Mouse (Mus musculus) kidney, adult 11 months (tissue): ENCODE results near the gene Samd4b.
A peak's percentile ranks its signal among the peaks of the same experiment; 100 is the strongest.

Source experiments
- DNase-seq: peaks from one replicate; pipeline ENCODE4 v3.0.0; 2022

The Samd4b gene

DNA sequence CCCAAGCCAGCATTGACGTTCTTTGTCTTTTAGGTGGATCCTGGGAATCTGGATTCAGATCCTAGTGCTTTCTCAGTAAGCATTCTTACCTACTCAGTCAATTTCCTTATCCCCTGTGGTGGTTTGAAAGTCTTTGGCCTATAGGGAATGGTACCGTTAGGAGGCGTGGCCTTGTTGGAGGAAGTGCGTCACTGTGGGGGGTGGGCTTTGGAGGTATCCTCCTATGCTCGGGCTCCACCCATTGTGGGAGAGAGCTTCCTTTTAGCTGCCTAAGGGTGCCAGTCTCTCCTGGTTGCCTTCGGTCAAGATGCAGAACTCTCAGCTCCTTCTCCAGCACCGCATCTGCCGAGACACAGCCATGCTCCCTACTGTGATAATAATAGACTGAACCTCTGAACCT lies 105.6 kb downstream of the Samd4b start:
- no peak for DNase-seq

GRCm38 (mm10) chr7:28490903-28491302 lies 107.0 kb downstream of the Samd4b start:
- peak; percentile 7 for DNase-seq

- peak; percentile 75 for DNase-seq
Observed at GRCm38 (mm10) chr7:28490410-28490809, 107.5 kb downstream of the Samd4b start.

GRCm38 (mm10) chr7:28488030-28488491 lies 109.9 kb downstream of the Samd4b start:
- peak; percentile 16 for DNase-seq

DNA sequence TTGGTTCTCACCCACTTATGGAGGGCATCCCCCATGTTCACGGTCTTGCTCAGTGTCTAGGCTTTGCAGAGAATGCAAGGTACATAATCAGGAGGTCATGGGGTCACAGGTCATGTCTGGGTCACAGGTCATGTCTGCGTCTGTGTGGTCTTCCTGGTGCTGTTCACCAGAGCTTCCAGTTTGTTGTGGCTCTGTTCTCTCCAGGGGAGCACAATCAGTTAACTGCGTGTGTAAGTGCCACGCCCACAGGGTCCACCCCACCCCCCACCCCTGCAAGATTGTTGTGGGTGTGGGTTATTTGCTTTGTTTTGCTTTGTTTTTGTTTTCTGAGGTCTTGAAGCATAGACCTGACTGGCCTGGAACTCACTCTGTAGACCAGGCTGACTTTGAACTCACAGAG lies 113.8 kb downstream of the Samd4b start:
- DNase-seq = no peak

- no peak for DNase-seq
Observed at GRCm38 (mm10) chr7:28482854-28483253, 115.1 kb downstream of the Samd4b start.

DNA sequence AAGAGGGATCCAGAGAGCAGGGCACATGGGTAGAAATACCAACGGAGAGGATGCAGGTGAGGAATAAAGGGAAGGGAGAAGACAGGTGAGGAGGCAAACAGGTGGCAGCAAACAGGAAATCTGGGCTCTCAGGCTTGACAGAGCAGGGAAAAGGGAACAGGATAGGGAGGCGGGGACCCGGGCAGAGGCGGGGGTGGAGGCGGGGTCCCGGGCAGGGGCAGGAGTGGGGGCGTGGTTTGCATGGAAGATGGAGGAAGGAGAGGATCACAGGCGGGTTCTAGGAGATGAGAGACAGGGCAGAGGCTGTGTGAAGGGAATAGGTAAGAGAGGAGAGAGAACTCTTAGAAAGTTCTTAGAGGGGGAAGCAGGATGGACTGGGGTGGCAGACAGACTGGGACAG lies 119.1 kb downstream of the Samd4b start:
- DNase-seq = no peak

GRCm38 (mm10) chr7:28477363-28477762 lies 120.6 kb downstream of the Samd4b start:
- DNase-seq = no peak

GRCm38 (mm10) chr7:28476191-28476590 lies 121.8 kb downstream of the Samd4b start:
- no peak for DNase-seq

- DNase-seq = peak; percentile 48
Observed at GRCm38 (mm10) chr7:28467213-28467751, 130.7 kb downstream of the Samd4b start.

DNA sequence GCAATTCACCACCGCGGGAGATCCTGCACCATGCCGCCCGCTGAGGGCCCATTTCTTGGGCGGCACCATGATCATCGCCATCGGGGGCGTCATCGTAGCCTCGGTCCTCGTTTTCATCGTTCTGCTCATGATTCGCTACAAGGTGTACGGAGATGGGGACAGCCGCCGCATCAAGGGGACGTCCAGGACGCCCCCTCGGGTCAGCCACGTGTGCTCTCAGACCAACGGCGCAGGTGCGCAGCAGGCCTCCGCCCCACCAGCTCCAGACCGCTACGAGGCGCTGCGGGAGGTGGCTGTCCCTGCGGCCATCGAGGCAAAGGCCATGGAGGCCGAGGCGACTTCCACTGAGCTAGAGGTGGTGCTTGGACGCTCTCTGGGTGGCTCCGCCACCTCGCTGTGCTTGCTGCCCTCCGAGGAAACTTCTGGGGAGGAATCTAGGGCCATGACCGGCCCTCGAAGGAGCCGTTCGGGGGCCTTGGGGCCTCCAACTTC lies 131.2 kb downstream of the Samd4b start:
- DNase-seq = no peak

DNA sequence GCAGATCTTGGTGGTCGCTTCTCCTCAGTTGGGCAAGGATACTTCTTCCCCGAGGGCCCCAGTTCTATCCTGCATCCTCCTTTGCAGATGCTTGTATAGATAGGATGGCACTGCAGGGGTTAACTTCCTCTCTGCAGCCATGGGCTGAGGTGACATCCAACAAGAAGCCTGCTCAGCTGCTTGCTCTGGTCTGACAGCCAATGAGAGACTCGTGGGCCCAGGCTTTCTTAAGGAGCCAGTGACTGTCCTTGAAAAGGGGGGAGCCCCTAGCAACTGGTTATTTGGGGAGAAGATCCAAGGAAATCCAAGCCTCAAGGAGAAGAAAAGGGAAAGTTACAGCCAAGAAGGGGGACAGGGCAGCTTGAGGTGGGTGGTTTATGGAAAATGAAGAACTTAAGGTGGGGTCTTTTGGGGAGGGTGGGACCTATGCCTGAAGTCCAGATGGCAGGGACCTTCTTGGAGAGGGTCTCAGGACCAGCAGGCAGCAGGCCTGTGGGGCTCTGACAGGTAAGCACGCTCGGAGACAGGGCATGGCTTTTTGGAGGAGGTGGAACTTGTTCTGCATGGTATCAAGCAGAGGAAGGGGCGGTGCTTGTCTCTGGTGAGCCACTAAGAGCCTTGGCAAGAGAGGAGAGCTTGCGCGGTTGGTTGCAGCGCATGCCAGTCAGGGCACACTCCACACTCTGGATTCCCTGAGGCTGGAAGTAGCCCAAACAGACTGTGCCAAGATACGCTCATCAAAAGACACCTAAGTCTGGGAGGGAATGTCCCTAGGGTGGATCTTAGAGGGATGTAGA lies 133.3 kb downstream of the Samd4b start:
- peak; percentile 80 for DNase-seq

DNA sequence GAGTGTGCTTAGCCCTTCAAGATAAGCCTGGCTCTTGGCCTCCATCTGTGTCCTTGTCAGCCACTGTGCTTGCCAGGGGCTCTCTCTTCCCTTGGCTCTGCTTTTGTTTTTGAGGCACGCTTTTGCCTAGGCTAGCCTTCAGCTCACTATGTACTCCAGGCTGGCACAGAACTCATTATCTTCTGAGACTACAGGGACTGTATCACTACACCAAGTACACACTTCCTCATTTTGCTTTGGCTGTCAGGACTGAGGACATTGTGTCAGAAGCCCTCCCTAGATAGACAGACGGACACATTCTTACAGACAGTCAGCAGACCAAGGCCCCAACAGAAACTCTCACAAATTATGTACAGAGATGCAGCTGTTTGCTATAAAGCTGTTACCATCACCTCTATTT lies 135.2 kb downstream of the Samd4b start:
- no peak for DNase-seq

DNA sequence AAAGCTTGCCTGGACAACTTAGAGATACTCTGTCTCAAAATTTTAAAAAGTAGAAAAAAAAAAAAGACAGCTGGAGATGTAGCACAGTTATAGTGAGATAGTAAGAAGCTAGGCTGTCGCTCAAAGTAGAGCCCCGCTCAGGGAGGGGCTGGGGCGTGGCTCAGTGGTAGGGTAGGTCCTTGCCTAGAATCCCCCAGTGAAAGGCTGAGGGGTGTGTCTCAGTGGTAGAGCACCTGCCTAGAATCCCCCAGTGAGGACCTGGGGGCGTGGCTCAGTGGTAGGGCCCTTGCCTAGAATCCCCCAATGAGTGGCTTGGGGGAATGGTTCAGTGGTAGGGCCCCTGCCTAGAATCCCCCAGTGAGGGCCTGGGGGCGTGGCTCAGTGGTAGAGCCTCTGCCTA lies 137.6 kb downstream of the Samd4b start:
- no peak for DNase-seq

GRCm38 (mm10) chr7:28452361-28453005 lies 145.5 kb downstream of the Samd4b start:
- DNase-seq = no peak

DNA sequence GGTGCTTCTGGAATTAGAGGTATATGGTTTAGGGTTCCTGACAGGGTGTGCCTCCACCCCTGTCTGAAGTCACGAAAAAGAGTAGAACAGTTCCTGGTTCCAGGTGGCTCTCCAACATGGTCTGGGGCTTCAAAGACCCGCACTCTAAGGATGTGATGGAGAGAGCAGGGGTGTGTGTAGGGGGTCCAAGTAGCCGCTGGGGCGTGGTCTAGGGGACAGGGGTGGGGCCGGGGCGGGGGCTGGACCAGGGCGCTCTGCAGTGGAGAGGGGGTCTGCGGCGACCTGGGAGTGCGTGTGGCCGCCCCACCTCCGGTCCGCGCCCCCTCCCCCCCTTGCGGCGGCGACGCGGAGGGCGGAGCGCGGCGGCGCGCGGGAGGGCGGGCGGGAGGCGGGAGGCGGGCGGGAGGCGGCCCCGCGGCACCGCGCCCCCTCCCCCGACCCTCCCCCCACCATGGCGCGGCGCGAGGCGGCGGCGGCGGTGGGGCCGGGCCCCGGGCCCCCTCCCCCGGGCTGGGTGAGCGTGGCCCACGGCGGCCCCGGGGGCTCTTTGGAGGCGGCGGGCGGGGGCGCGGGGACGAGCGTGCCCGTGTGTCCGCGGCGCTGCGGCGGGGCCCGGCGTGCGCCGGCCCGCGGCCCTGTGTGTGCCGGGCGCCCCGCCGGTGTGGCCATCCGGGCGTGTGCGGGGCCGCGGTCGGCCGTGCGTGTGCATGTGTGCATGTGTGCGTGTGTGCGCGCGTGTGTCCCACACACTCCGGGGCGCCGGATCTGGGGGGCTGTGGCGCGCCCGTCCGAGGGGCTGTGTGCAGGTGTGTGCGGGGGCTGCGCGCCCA lies 146.2 kb downstream of the Samd4b start, which contains the start of gene Lrfn1:
Lrfn1 (plus strand) TSS at position 450 of the 830 bp plus-strand sequence.
- DNase-seq = no peak

GRCm38 (mm10) chr7:28447865-28448820 lies 149.8 kb downstream of the Samd4b start:
- no peak for DNase-seq

GRCm38 (mm10) chr7:28447101-28447830 lies 150.7 kb downstream of the Samd4b start:
- peak; percentile 34 for DNase-seq

- DNase-seq = peak; percentile 54
Observed at GRCm38 (mm10) chr7:28446446-28446845, 151.5 kb downstream of the Samd4b start.

GRCm38 (mm10) chr7:28444344-28444974 lies 153.5 kb downstream of the Samd4b start:
- no peak for DNase-seq
